Mouse (Mus musculus) neural tube, embryonic 11.5 days (tissue): Measurements from ENCODE around the gene Usp5. TPM values are rescaled to one million over a fixed set of nuclear protein-coding genes. Genes with fewer than 3 reads are reported as not detected.
A peak's percentile ranks its signal among the peaks of the same experiment; 100 is the strongest.
"Not testable (repeated sequence)": the region's sequence is repeated elsewhere in the genome, so short reads cannot be mapped to it uniquely, and the experiment has no call there.

Source experiments
- ATAC-seq: fragments of 200-750 bp; cut with Nextera tagmentation; 2 replicates; pipeline ENCODE4 v1.8.0; 2017; ENCODE audit warnings: moderate number of reproducible peaks, mild to moderate bottlenecking, moderate TSS enrichment, moderate library complexity; ENCODE audit not compliant: insufficient read depth, low FRiP score, low TSS enrichment
- DNase-seq: peaks from one replicate; pipeline ENCODE4 v3.0.0-alpha.2; 2015; ENCODE audit warnings: low spot score
- H3K27ac ChIP-seq: fragments of 300-500 bp; sonication (generic); 2 replicates; pipeline ENCODE4 v1.5.1; 2014; ENCODE audit warnings: low read depth, mild to moderate bottlenecking, low read length
- H3K27me3 ChIP-seq: fragments of 300-500 bp; sonication (generic); 2 replicates; pipeline ENCODE4 v1.6.1; 2014; ENCODE audit warnings: mild to moderate bottlenecking, low read length, mixed read lengths; ENCODE audit not compliant: control insufficient read depth, insufficient read depth
- H3K36me3 ChIP-seq: fragments of 300-500 bp; sonication (generic); 2 replicates; pipeline ENCODE4 v1.6.1; 2014; ENCODE audit warnings: mild to moderate bottlenecking, low read length, moderate library complexity, mixed read lengths; ENCODE audit not compliant: control insufficient read depth, insufficient read depth
- H3K4me1 ChIP-seq: fragments of 300-500 bp; sonication (generic); 2 replicates; pipeline ENCODE4 v1.6.1; 2014; ENCODE audit warnings: low read length, mixed read lengths; ENCODE audit not compliant: control insufficient read depth, insufficient read depth
- H3K4me2 ChIP-seq: fragments of 300-500 bp; sonication (generic); 2 replicates; pipeline ENCODE4 v1.6.1; 2014; ENCODE audit warnings: low read depth, mild to moderate bottlenecking, moderate library complexity
- H3K4me3 ChIP-seq: fragments of 300-500 bp; sonication (generic); 2 replicates; pipeline ENCODE4 v1.5.1; 2014; ENCODE audit warnings: low read depth, low read length
- H3K9ac ChIP-seq: fragments of 300-500 bp; sonication (generic); 2 replicates; pipeline ENCODE4 v1.6.1; 2014; ENCODE audit warnings: mild to moderate bottlenecking, low read length
- H3K9me3 ChIP-seq: fragments of 300-500 bp; sonication (generic); 2 replicates; pipeline ENCODE4 v1.6.1; 2016; ENCODE audit warnings: low read length; ENCODE audit not compliant: control insufficient read depth
- WGBS: fragments of 180-500 bp; shearing (Covaris S2); extraction: QIAGEN DNeasy Blood & Tissue Kit; methylation state at CpG from one replicate; pipeline ENCODE4 v1.1.7; 2014; 5-methylcytosine and 5-hydroxymethylcytosine counted together
- polyA plus RNA-seq: library from polyadenylated mRNA; unstranded; fragments of >200 nt; fragmentation: Nextera tagmentation; extraction: Ambion mirVana; gene quantifications from 2 replicates; pipeline ENCODE4 v1.2.1, GENCODE M21; 2014

The Usp5 gene
- polyA plus RNA-seq, 1 experiment from 2014 or later, result 174 TPM

- WGBS, result 76% methylated on average over 9 of the region's 9 CpGs
- DNase-seq (no peak), ATAC-seq (no peak)
- Histone ChIP-seq H3K36me3 (peaks cover 27% of the 10 kb centered on the region), H3K4me1 (no peaks in the 10 kb centered on the region; the same call in none of the 2 replicates), H3K9me3 (no peaks in the 10 kb centered on the region), H3K4me2 (no peak overlapping the region), H3K4me3 (no peak overlapping the region), H3K27me3 (no peaks in the 10 kb centered on the region), H3K9ac (0 out of 2 replicates have a peak overlapping the region, but pooled peaks have one; percentile 32), H3K27ac (no peak overlapping the region)
Observed at GRCm38 (mm10) chr6:124814858-124815774, 14.2 kb downstream of the Usp5 start.

GRCm38 (mm10) chr6:124814448-124814847 lies 14.8 kb downstream of the Usp5 start:
- 39% methylated on average over 8 of the region's 8 CpGs for WGBS
- Histone ChIP-seq H3K27me3 (no peaks in the 10 kb centered on the region), H3K9ac (peak overlapping the region; percentile 75; the same call in 1 of the 2 replicates), H3K27ac (no peak overlapping the region; the same call in 1 of the 2 replicates), H3K4me2 (peak overlapping the region; percentile 87), H3K4me3 (peak overlapping the region; percentile 67), H3K36me3 (peaks cover 20% of the 10 kb centered on the region), H3K9me3 (no peaks in the 10 kb centered on the region), H3K4me1 (peaks cover 3% of the 10 kb centered on the region)
- peak; percentile 32 for ATAC-seq
- DNase-seq, result peak; percentile 19

GRCm38 (mm10) chr6:124813933-124814332 lies 15.4 kb downstream of the Usp5 start, which contains the start of gene Tpi1:
TSS of gene Tpi1 (minus strand) at chr6:124814296.
- H3K36me3 ChIP-seq, result peaks cover 17% of the 10 kb centered on the region
- peak; percentile 87 for DNase-seq

GRCm38 (mm10) chr6:124813496-124813895 lies 15.8 kb downstream of the Usp5 start:
- Histone ChIP-seq H3K4me3 (peak overlapping the region; percentile 67), H3K27ac (peak overlapping the region; percentile 72), H3K9me3 (no peaks in the 10 kb centered on the region), H3K27me3 (no peaks in the 10 kb centered on the region), H3K4me1 (peaks cover 7% of the 10 kb centered on the region), H3K9ac (peak overlapping the region; percentile 75), H3K4me2 (peak overlapping the region; percentile 87), H3K36me3 (peaks cover 16% of the 10 kb centered on the region)
- DNase-seq (peak; percentile 81), ATAC-seq (peak; percentile 56)
- under 1% methylated on average over 18 of the region's 18 CpGs for WGBS

More at GRCm38 (mm10) chr6:124813933-124814332, 15.4 kb downstream of the Usp5 start, which contains the start of gene Tpi1:
- H3K27me3 ChIP-seq, result no peaks in the 10 kb centered on the region
- H3K4me1 ChIP-seq, result peaks cover 7% of the 10 kb centered on the region
- H3K9me3 ChIP-seq, result no peaks in the 10 kb centered on the region
- WGBS, result 0% methylated on average over 22 of the region's 22 CpGs
- peak within 1 kb of the TSS; percentile 87 for H3K4me2 ChIP-seq
- peak within 1 kb of the TSS; percentile 75 for H3K9ac ChIP-seq
- peak; percentile 80 for ATAC-seq
- H3K27ac ChIP-seq, result peak within 1 kb of the TSS; percentile 72
- peak within 1 kb of the TSS; percentile 67 for H3K4me3 ChIP-seq

- peak overlapping the region; percentile 75 for H3K9ac ChIP-seq
- H3K27me3 ChIP-seq, result no peaks in the 10 kb centered on the region
- WGBS, result 23% methylated on average over 9 of the region's 9 CpGs
- DNase-seq (peak; percentile 14), ATAC-seq (no peak)
- H3K36me3 ChIP-seq, result peaks cover 10% of the 10 kb centered on the region; the same call in 1 of the 2 replicates
- peaks cover 7% of the 10 kb centered on the region for H3K4me1 ChIP-seq
- H3K4me3 ChIP-seq, result peak overlapping the region; percentile 67
- no peaks in the 10 kb centered on the region for H3K9me3 ChIP-seq
- H3K27ac ChIP-seq, result peak overlapping the region; percentile 72
- H3K4me2 ChIP-seq, result peak overlapping the region; percentile 87
Observed at GRCm38 (mm10) chr6:124812848-124813247, 16.4 kb downstream of the Usp5 start.

- H3K4me2 ChIP-seq, result peak overlapping the region; percentile 87
- 86% methylated on average over 24 of the region's 24 CpGs for WGBS
- H3K9me3 ChIP-seq, result no peaks in the 10 kb centered on the region
- 0 out of 2 replicates have a peak overlapping the region, but pooled peaks have one; percentile 75 for H3K9ac ChIP-seq
- no peaks in the 10 kb centered on the region for H3K27me3 ChIP-seq
- H3K36me3 ChIP-seq, result peaks cover 8% of the 10 kb centered on the region; the same call in 1 of the 2 replicates
- ATAC-seq (no peak), DNase-seq (no peak)
- peak overlapping the region; percentile 67 for H3K4me3 ChIP-seq
- no peak overlapping the region for H3K27ac ChIP-seq
- peaks cover 7% of the 10 kb centered on the region for H3K4me1 ChIP-seq
Observed at GRCm38 (mm10) chr6:124811701-124812560, 17.4 kb downstream of the Usp5 start.

GRCm38 (mm10) chr6:124811403-124811665 lies 17.9 kb downstream of the Usp5 start:
- Histone ChIP-seq H3K27ac (no peak overlapping the region), H3K9me3 (no peaks in the 10 kb centered on the region), H3K36me3 (peaks cover 7% of the 10 kb centered on the region; the same call in 1 of the 2 replicates), H3K4me1 (peaks cover 7% of the 10 kb centered on the region), H3K27me3 (no peaks in the 10 kb centered on the region), H3K9ac (no peak overlapping the region), H3K4me2 (no peak overlapping the region), H3K4me3 (no peak overlapping the region)
- DNase-seq (no peak), ATAC-seq (no peak)
- WGBS, result 92% methylated on average over 4 of the region's 4 CpGs

GRCm38 (mm10) chr6:124810566-124811402 lies 18.5 kb downstream of the Usp5 start:
- H3K4me1 ChIP-seq, result peaks cover 10% of the 10 kb centered on the region
- not testable (repeated sequence) for ATAC-seq, H3K9ac ChIP-seq, H3K27ac ChIP-seq, H3K27me3 ChIP-seq, H3K4me2 ChIP-seq, H3K36me3 ChIP-seq, DNase-seq, H3K9me3 ChIP-seq, H3K4me3 ChIP-seq
- WGBS, result 87% methylated on average over 11 of the region's 11 CpGs
